Mouse (Mus musculus): ENCODE results near the gene Pramel5.
"Not testable (repeated sequence)": the region's sequence is repeated elsewhere in the genome, so short reads cannot be mapped to it uniquely, and the experiment has no call there.

- TF ChIP-seq CTCF (IDR thresholded peaks at IDR 0.05; ENCODE audit: extremely low read depth, insufficient read depth, insufficient read length, insufficient replicate concordance); POLR2A (IDR thresholded peaks at IDR 0.05; ENCODE audit: low read depth, low read length): not testable (repeated sequence)
Measured at GRCm38 (mm10) chr4:144329949-144330348, 49.7 kb upstream of the Pramel5 start, which contains the start of gene Gm13128.
